Mouse (Mus musculus): ENCODE measurements at regions not wholly inside any gene's neighbourhood (a gene's known extent, or its start where the extent isn't known, plus 50 kb on each side); places are given as distances from the start of the nearest gene placed in this dataset.

DNA sequence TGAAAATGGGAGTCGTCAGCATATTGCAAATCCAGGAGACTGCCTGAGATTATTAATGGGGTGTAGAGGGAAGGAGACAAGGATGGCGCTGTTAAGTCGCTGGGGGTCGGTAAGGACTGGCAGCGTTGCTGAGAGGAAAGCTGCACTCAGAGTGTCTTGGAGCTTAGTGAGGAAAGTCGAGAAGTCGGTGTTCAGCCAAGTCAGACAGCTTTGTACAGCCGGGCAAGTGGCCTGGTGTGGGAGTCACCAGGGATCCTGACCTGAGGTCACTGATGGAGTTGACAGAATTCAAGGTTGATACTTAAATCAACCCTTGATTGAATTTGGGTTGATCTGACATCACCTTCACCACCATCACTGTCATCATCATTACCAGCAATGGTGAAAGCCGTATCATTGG is 175.3 kb downstream of the Slc30a10 start:
- WGBS (ENCODE audit: insufficient replicate concordance) = 75% methylated on average over 9 of the region's 9 CpGs
- Histone ChIP-seq H3K4me2 (no peak overlapping the region), H3K36me3 (no peaks in the 10 kb centered on the region), H3K4me1 (no peaks in the 10 kb centered on the region), H3K27me3 (replicated peaks) (no peaks in the 10 kb centered on the region), H3K27ac (no peak overlapping the region), H3K4me3 (no peak overlapping the region), H3K9me3 (replicated peaks) (no peaks in the 10 kb centered on the region), H3K9ac (no peak overlapping the region)
- no peak for ATAC-seq

- no peak for ATAC-seq
- Histone ChIP-seq H3K4me1 (no peaks in the 10 kb centered on the region), H3K9ac (no peak overlapping the region), H3K9me3 (replicated peaks) (no peaks in the 10 kb centered on the region), H3K36me3 (no peaks in the 10 kb centered on the region), H3K4me3 (no peak overlapping the region), H3K27me3 (replicated peaks) (no peaks in the 10 kb centered on the region), H3K27ac (no peak overlapping the region), H3K4me2 (no peak overlapping the region)
- 79% methylated on average over 6 of the region's 6 CpGs for WGBS (ENCODE audit: insufficient replicate concordance)
Measured at GRCm38 (mm10) chr1:185638631-185639030, 184.0 kb downstream of the Slc30a10 start.

GRCm38 (mm10) chr1:185639486-185639885 is 184.8 kb downstream of the Slc30a10 start:
- WGBS (ENCODE audit: insufficient replicate concordance) = 76% methylated on average over 1 of the region's 1 CpGs
- Histone ChIP-seq H3K4me1 (no peaks in the 10 kb centered on the region), H3K9ac (no peak overlapping the region), H3K36me3 (no peaks in the 10 kb centered on the region), H3K27me3 (replicated peaks) (no peaks in the 10 kb centered on the region), H3K27ac (no peak overlapping the region), H3K9me3 (replicated peaks) (no peaks in the 10 kb centered on the region), H3K4me2 (no peak overlapping the region), H3K4me3 (no peak overlapping the region)
- ATAC-seq = no peak

- H3K36me3 ChIP-seq = no peaks in the 10 kb centered on the region
- no peaks in the 10 kb centered on the region for H3K4me1 ChIP-seq
- H3K9ac ChIP-seq = no peak overlapping the region
- H3K4me2 ChIP-seq = no peak overlapping the region
- ATAC-seq = no peak
- H3K9me3 ChIP-seq (replicated peaks) = no peaks in the 10 kb centered on the region
- no peak overlapping the region for H3K4me3 ChIP-seq
- 58% methylated on average over 7 of the region's 7 CpGs for WGBS (ENCODE audit: insufficient replicate concordance)
- H3K27me3 ChIP-seq (replicated peaks) = no peaks in the 10 kb centered on the region
- no peak overlapping the region for H3K27ac ChIP-seq
Measured at GRCm38 (mm10) chr1:185644026-185644425, 189.4 kb downstream of the Slc30a10 start.

DNA sequence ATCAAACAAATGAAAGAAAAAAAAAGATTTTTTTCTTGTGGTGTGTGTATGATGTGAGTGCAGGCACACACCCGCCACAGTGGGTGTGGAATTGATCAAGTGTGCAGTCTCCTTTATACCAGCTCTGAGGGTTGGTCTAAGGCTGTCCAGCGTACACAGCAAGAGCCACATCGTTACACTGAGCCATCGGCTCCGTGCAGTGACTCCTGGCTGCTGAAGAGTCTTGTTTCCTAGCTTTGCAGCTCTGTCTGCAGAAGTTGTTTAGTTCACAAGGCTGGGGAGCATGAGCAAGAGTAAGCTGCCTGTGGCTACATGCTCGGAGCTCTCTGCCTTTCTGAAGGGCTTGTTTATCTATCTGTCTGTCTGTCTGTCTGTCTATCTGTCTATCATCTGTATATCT is 193.5 kb downstream of the Slc30a10 start:
- Histone ChIP-seq H3K4me1 (no peaks in the 10 kb centered on the region), H3K27me3 (replicated peaks) (no peaks in the 10 kb centered on the region), H3K9ac (no peak overlapping the region), H3K9me3 (replicated peaks) (no peaks in the 10 kb centered on the region), H3K36me3 (no peaks in the 10 kb centered on the region), H3K4me3 (no peak overlapping the region), H3K27ac (no peak overlapping the region), H3K4me2 (no peak overlapping the region)
- ATAC-seq = no peak
- WGBS (ENCODE audit: insufficient replicate concordance) = 73% methylated on average over 6 of the region's 6 CpGs

DNA sequence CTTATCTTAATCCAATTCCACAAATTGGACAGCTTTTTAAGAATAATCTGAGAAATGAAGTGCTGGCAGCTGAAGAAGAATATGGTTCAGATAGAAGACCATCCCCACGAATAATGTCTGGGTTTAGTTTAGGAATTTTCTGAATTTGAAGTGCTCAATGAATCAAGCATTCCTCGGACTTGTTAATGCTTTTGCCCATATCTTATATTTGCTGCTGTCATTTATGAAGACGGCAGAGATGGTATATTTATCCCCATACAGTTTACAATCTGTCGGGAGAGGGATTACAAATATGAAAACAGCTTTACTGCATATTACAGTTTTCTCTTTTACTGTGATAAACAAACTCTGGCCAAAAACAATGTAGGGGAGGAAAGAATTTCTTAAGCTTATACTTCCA is 194.3 kb downstream of the Slc30a10 start:
- Histone ChIP-seq H3K9ac (no peak overlapping the region), H3K4me2 (no peak overlapping the region), H3K4me3 (no peak overlapping the region), H3K27me3 (replicated peaks) (no peaks in the 10 kb centered on the region), H3K36me3 (no peaks in the 10 kb centered on the region), H3K4me1 (no peaks in the 10 kb centered on the region), H3K9me3 (replicated peaks) (no peaks in the 10 kb centered on the region), H3K27ac (no peak overlapping the region)
- ATAC-seq = no peak
- 61% methylated on average over 4 of the region's 4 CpGs for WGBS (ENCODE audit: insufficient replicate concordance)

GRCm38 (mm10) chr1:185650926-185651325 is 196.3 kb downstream of the Slc30a10 start:
- Histone ChIP-seq H3K9ac (no peak overlapping the region), H3K27me3 (replicated peaks) (no peaks in the 10 kb centered on the region), H3K4me2 (no peak overlapping the region), H3K36me3 (no peaks in the 10 kb centered on the region), H3K4me1 (no peaks in the 10 kb centered on the region), H3K9me3 (replicated peaks) (no peaks in the 10 kb centered on the region), H3K27ac (no peak overlapping the region), H3K4me3 (no peak overlapping the region)
- ATAC-seq = no peak
- WGBS (ENCODE audit: insufficient replicate concordance) = 23% methylated on average over 2 of the region's 2 CpGs

DNA sequence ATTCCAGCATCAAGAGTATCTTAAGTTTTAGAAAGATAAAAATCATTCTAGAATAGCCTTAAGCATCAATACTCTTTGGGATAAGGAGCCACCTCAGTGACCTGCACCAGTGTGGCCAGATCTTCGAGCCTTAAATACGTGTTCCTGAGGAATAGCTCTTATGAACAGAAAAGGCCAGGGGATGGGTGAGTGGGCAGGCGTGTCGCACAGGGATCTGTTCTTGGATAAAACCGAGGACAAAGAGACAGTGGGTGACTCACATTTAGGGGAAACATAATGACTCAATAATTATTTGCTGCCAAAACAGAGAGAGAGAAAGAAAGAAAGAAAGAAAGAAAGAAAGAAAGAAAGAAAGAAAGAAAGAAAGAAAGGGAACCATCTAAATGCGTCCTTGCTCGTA is 200.4 kb downstream of the Slc30a10 start:
- H3K4me3 ChIP-seq = no peak overlapping the region

DNA sequence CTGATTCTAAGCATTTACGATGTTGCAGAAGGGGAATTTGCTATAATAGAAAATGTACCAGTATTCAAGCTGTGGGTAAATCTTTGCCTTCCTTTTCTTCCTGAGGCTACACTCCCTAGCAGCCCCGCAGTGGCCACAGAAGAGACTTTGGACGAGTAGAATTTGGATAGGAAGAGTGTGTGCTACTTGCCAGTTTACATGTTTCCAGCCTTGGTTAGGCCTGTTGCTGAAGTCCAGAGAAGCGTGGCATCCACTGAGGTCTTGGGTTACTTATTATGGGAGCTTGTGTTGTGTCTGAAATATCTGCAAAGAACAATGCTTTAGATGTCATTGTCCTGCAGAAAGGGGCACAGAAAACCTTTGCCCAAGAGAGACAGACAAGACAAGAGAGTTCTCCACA is 200.8 kb downstream of the Slc30a10 start:
- 52% methylated on average over 4 of the region's 4 CpGs for WGBS (ENCODE audit: insufficient replicate concordance)
- ATAC-seq = no peak
- Histone ChIP-seq H3K9ac (no peak overlapping the region), H3K27ac (no peak overlapping the region), H3K4me3 (no peak overlapping the region), H3K4me2 (no peak overlapping the region), H3K27me3 (replicated peaks) (no peaks in the 10 kb centered on the region), H3K36me3 (no peaks in the 10 kb centered on the region), H3K9me3 (replicated peaks) (no peaks in the 10 kb centered on the region), H3K4me1 (no peaks in the 10 kb centered on the region)

More for the DNA sequence above, 200.4 kb downstream of the Slc30a10 start:
- Histone ChIP-seq H3K27ac (no peak overlapping the region), H3K36me3 (no peaks in the 10 kb centered on the region), H3K4me1 (no peaks in the 10 kb centered on the region), H3K4me2 (no peak overlapping the region), H3K9me3 (replicated peaks) (no peaks in the 10 kb centered on the region), H3K9ac (no peak overlapping the region), H3K27me3 (replicated peaks) (no peaks in the 10 kb centered on the region)
- 72% methylated on average over 7 of the region's 7 CpGs for WGBS (ENCODE audit: insufficient replicate concordance)
- ATAC-seq = no peak

DNA sequence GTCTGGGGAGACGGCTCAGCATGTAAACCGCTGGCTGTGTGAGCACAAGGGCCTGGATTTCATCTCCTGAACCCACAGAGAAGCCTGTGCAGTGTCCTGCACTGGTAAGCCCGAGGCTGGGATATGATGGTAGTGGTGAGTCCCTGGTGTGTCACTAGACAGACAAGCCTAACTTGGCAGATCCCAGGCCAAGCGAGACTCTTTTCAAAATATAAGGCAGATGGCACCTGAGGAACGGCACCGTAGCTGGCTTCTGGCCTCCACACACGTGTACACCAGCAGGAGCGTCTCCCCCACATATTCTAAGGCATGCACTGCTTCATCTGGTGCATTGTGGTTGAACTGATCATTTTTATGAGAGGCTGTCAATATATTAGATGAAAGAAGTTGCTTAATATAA is 202.6 kb downstream of the Slc30a10 start:
- H3K9ac ChIP-seq = no peak overlapping the region
- H3K4me3 ChIP-seq = no peak overlapping the region
- 67% methylated on average over 8 of the region's 8 CpGs for WGBS (ENCODE audit: insufficient replicate concordance)
- ATAC-seq = no peak
- no peaks in the 10 kb centered on the region for H3K36me3 ChIP-seq
- no peak overlapping the region for H3K4me2 ChIP-seq
- no peak overlapping the region for H3K27ac ChIP-seq
- H3K27me3 ChIP-seq (replicated peaks) = no peaks in the 10 kb centered on the region
- no peaks in the 10 kb centered on the region for H3K4me1 ChIP-seq
- H3K9me3 ChIP-seq (replicated peaks) = no peaks in the 10 kb centered on the region

- H3K4me2 ChIP-seq = no peak overlapping the region
- H3K4me3 ChIP-seq = no peak overlapping the region
- no peaks in the 10 kb centered on the region for H3K9me3 ChIP-seq (replicated peaks)
- no peak overlapping the region for H3K9ac ChIP-seq
- H3K27ac ChIP-seq = no peak overlapping the region
- ATAC-seq = no peak
- WGBS (ENCODE audit: insufficient replicate concordance) = 66% methylated on average over 5 of the region's 5 CpGs
- H3K27me3 ChIP-seq (replicated peaks) = no peaks in the 10 kb centered on the region
- no peaks in the 10 kb centered on the region for H3K4me1 ChIP-seq
- no peaks in the 10 kb centered on the region for H3K36me3 ChIP-seq
Measured at GRCm38 (mm10) chr1:185659476-185659875, 204.8 kb downstream of the Slc30a10 start.

- H3K4me1 ChIP-seq = no peaks in the 10 kb centered on the region
- 64% methylated on average over 3 of the region's 3 CpGs for WGBS (ENCODE audit: insufficient replicate concordance)
- no peak overlapping the region for H3K27ac ChIP-seq
- H3K9me3 ChIP-seq (replicated peaks) = no peaks in the 10 kb centered on the region
- no peak overlapping the region for H3K4me2 ChIP-seq
- H3K9ac ChIP-seq = no peak overlapping the region
- H3K4me3 ChIP-seq = no peak overlapping the region
- ATAC-seq = no peak
- no peaks in the 10 kb centered on the region for H3K36me3 ChIP-seq
- H3K27me3 ChIP-seq (replicated peaks) = no peaks in the 10 kb centered on the region
Measured at GRCm38 (mm10) chr1:185662336-185662735, 207.7 kb downstream of the Slc30a10 start.

GRCm38 (mm10) chr1:185670029-185670741 is 215.5 kb downstream of the Slc30a10 start:
- no peaks in the 10 kb centered on the region for H3K36me3 ChIP-seq
- no peak overlapping the region for H3K9ac ChIP-seq
- H3K9me3 ChIP-seq (replicated peaks) = no peaks in the 10 kb centered on the region
- no peak overlapping the region for H3K27ac ChIP-seq
- H3K4me3 ChIP-seq = no peak overlapping the region
- no peaks in the 10 kb centered on the region for H3K4me1 ChIP-seq
- H3K27me3 ChIP-seq (replicated peaks) = no peaks in the 10 kb centered on the region
- ATAC-seq = no peak
- no peak overlapping the region for H3K4me2 ChIP-seq
- 63% methylated on average over 5 of the region's 5 CpGs for WGBS (ENCODE audit: insufficient replicate concordance)
